Mouse (Mus musculus): Measurements from ENCODE around the gene Timeless. TPM values are rescaled to one million over a fixed set of nuclear protein-coding genes. Genes with fewer than 3 reads are reported as not detected.
"Not testable (repeated sequence)": the region's sequence is repeated elsewhere in the genome, so short reads cannot be mapped to it uniquely, and the experiment has no call there.

Timeless gene
- total RNA-seq, 2 experiments from 2014 or later, result 24.5 to 28.7 TPM

GRCm38 (mm10) chr10:128258953-128259352, 27.1 kb downstream of the Timeless start:
- no peak for DNase-seq

DNA sequence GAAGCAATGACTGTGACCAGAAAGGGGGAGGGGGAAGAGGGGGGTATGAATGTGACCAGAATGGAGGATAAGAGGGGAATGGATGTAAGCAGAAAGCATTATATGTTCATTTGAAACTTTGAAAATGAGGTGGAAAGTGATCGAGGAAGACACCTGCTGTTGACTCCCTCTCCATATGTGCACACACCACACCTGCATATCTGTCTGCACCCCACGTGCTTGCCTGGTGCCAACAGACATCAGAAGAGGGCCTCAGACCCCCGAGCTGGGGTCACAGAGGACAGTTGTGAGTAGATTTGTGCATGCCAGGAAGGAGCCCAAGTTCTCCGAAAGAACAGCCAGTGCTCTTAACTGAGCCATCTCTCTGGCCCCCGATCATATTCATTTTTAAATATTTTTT, 28.1 kb downstream of the Timeless start:
- no peak for DNase-seq

GRCm38 (mm10) chr10:128260376-128260775, 28.5 kb downstream of the Timeless start:
- DNase-seq, result not testable (repeated sequence)

DNA sequence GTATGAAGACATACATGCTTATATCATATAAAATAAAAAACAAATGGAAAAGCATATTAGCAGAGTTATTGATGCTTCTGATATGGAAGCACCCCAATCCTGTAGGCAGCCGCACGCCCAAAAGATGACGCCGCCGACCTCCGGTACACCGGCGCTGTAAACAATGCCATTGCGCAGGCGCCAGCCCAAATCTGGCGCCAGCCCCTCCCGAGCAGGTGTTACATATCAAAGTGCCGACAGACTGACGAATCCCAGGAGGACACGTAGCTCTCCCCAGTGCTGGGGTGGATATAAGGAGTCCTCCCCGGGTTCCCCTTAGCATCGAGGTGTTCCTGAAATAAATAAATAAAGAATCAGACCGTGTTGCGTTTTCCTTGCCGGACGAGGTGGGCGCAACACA, 30.4 kb downstream of the Timeless start:
- peak; percentile 35 for DNase-seq

DNA sequence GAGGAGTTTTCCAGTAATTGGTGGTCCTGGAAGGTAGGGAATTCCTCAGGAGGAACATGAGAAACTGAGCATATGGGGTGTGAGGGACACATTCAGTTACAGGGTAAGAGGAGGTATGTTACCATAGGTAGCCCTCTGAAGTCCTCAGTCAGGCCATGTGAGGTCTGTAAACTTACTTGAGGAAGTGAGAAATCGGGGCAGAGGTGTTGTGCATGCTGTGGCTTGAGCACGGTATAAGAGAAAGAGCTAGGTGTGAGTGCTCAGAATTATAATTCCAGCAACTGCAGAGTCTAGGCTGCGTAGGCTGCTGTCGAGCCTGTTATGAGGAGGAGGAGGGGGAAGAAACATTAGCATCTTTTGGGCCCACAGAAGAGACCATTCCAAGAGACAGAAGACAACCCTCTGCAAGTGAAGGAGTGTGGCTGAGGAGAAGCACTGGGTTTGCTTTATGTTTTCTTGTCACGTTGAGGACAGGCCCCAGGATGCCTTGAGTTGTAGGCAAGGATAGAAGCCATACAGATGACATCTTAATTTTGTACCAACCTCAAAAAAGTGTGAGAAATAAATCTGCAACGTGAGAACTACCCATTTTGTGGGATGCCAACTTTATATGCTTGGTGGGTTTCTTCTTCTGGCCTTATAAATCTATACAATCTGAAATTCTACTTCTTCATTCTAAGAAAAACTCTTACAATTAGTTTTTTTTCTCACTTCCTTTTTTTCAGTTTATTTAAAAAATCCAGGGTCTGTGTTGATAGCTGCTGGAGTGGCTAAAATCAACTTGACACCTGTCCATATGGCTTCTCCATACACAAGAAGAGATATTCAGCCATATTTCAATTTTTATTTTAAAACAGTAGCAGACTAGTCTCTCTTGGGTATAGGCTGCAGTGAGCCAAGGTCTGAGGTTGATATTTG, 31.8 kb downstream of the Timeless start:
- DNase-seq, result no peak

GRCm38 (mm10) chr10:128268371-128268770, 36.5 kb downstream of the Timeless start, which contains the start of gene Apof:
Gene Apof, plus strand, starts transcription at chr10:128268671.
- DNase-seq, result no peak

DNA sequence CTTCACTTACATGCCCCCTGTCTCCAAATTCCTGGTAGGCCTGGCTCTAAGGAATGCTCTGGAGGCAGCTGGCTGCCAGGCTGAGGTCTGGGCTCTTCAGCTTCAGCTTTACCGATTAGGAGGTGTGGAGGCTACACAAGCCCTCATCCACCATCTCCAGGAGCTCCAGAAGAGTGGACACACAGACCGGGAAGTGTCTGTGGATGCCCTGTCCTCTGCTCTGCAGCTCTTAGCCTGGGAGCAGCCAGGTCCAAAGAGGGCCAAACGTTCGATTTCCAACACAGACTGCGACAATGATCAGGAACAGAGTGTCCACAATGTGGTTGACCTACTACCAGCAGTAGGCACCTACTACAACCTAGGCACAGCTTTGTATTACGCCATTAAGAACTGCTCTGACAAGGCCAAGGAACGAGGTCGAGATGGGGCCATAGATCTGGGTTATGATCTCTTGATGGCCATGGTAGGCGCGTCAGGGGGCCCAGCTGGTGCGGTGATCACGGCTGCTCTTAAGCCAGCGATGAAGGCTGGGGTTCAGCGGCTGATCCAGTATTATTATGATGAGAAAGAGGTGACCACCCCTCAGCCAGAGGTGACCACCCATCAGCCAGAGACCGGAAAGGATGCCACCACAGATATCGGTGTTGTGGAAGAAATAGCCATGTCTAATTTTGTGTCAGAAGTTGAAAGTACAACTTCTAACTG, 37.5 kb downstream of the Timeless start:
- DNase-seq, result no peak

- peak; percentile 97 for DNase-seq
Measured at GRCm38 (mm10) chr10:128270287-128270841, 38.5 kb downstream of the Timeless start, which contains the start of gene Stat2. Gene Stat2, plus strand, starts transcription at chr10:128270559.

- no peak for DNase-seq
Measured at GRCm38 (mm10) chr10:128270866-128271265, 39.0 kb downstream of the Timeless start.

- DNase-seq, result no peak
Measured at GRCm38 (mm10) chr10:128271883-128272282, 40.0 kb downstream of the Timeless start.

GRCm38 (mm10) chr10:128272819-128273439, 41.1 kb downstream of the Timeless start:
- not testable (repeated sequence) for DNase-seq

DNA sequence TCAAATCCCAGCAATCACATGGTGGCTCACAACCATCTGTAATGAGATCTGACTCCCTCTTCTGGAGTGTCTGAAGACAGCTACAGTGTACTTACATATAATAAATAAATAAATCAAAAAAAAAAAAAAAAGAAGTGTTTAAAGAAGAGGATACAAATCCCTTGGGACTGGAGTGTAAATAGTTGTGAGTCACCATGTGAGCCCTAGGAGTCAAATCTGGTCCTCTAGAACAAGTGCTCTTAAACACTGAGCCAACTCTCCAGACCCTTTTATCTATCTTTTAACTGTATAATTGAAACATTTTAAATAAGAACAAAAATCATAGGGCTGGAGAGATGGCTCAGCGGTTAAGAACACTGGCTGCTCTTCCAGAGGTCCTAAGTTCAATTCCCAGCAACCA, 43.5 kb downstream of the Timeless start:
- DNase-seq, result not testable (repeated sequence)

DNA sequence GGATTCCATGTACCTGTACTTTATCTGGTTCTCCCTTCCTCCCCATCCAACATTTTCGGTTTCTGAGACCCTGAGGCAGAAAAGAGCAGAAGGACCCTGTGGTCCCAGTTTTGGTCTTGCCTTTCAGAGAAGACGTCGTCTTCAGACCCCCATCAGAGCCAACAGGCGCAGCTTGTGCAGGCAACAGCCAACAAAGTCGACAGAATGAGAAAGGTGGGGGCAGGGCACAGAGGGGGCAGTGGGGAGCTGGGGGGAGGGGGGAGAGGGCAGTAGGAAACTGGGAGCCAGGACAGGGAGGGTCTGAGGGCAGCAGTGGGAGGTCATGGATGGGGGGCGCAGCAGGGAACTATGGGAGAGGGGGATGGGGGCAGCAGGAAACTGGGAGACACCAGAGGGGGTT, 46.3 kb downstream of the Timeless start:
- DNase-seq, result no peak

DNA sequence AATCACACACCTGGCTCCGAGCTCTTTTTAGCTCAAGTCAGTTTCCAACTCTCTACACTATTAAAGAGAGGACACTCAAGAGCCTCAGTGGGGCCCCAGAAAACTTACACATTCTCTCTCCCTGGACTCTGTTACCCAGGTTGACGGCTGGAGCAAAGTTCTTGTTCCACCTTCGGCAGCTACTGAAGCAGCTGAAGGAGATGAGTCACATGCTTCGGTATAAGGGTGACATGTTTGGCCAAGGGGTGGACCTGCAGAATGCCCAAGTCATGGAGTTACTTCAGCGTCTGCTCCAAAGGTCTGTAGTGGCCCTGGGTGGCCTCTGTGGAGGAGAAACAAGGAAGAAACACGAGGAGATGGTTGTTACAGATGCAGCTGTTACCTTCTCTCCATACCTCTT, 49.1 kb downstream of the Timeless start:
- no peak for DNase-seq

- no peak for DNase-seq
Measured at GRCm38 (mm10) chr10:128281682-128282081, 49.8 kb downstream of the Timeless start.

DNA sequence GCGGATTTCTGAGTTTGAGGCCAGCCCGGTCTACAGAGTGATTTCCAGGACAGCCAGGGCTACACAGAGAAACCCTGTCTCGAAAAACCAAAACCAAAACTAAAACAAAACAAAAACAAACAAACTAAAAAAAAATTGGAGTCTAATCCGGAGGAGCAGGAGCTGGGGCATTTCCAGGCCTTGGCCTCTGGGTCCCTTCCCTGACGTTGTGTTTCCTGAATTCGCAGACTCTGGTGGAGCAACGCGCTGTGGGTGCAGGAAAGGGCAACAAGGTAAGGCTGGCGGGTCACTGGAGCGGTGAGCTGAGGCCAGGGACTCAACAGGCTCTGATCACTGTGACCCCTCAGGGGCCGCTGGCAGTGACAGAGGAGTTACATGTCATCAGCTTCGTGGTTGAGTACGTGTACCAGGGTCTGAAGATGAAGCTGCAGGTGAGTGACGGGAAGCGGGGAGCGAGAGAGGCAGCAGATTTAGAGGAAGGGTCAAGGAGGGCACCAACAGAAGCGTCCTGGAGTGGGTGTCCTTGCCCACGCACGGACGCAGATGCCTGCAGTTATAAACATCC, 51.1 kb downstream of the Timeless start:
- no peak for DNase-seq

- peak; percentile 79 for DNase-seq
Measured at GRCm38 (mm10) chr10:128283604-128284579, 52.0 kb downstream of the Timeless start.

- peak; percentile 40 for DNase-seq
Measured at GRCm38 (mm10) chr10:128290594-128290993, 58.7 kb downstream of the Timeless start.

- DNase-seq, result no peak
Measured at GRCm38 (mm10) chr10:128296370-128297090, 64.7 kb downstream of the Timeless start.

DNA sequence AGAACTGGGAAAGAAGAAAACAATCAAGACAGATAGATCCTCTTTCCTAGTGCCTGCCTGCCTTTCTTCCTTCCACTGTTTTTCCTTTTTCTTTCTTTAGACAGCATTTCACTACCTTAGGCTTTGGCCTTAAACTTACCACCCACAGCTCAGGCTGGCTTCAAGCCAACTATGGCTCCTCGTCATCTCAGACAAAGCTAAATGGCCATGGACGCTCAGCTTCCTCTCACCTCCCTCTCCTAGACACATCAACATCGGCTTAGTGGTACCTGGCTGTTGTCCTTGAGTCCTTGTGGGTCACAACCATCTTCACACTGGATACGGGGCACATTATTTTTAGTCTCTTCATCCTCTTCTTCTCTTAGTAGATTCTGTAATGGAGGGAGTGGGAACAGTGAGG, 65.4 kb downstream of the Timeless start:
- DNase-seq, result peak; percentile 35

Data from heart, postnatal 4 days (tissue).